ENCODE assay signal across 9 mouse cellular contexts in genomic region chr13:117311446-117312225, GRCm38 (mm10).
A peak's percentile ranks its signal among the peaks of the same experiment; 100 is the strongest.
DNase-seq lines count a peak whose midpoint lies in the region; ATAC-seq and TF ChIP-seq lines count a peak whose summit lies in the region.
"Had no signal": no experiment of that assay in that cellular context is flagged by ENCODE, and none has a peak within 500 bp of the region (broad histone marks: within the 10 kb centered on the region; RNA-seq: fewer than 3 reads in every experiment).

No protein-coding gene starts in this region.

- no peaks in the 10 kb centered on the region for H3K27me3 ChIP-seq in forebrain, embryonic 15.5 days
- H3K27me3 ChIP-seq in lung, embryonic 15.5 days: no peaks in the 10 kb centered on the region
- H3K27me3 ChIP-seq: liver, embryonic 15.5 days had no signal

- ATAC-seq in cerebellum, adult (ENCODE audit: insufficient number of reproducible peaks, low FRiP score, low TSS enrichment): peak; percentile 94
- ATAC-seq in forebrain, embryonic 15.5 days (replicated peaks): peak; percentile 84
- peak; percentile 52; the same call in 1 of the 2 replicates for ATAC-seq in lung, embryonic 15.5 days (ENCODE audit: borderline replicate concordance, extremely low read depth, low FRiP score, low TSS enrichment)

- H3K27ac ChIP-seq in forebrain, embryonic 15.5 days (replicated peaks): no peak overlapping the region
- H3K27ac ChIP-seq in layer of hippocampus, adult 2 months: no peak overlapping the region
- no peak overlapping the region for H3K27ac ChIP-seq in lung, embryonic 15.5 days
- H3K27ac ChIP-seq: liver, embryonic 15.5 days had no signal

- WGBS in forebrain, embryonic 15.5 days: 30% methylated on average over 24 of the region's 24 CpGs
- 25% methylated on average over 24 of the region's 24 CpGs for WGBS in lung, embryonic 15.5 days

- peak; percentile 74 for DNase-seq in ES-CJ7 (ENCODE audit: low read depth, low spot score)
- peak; percentile 82 for DNase-seq in heart, postnatal 4 days
- peak; percentile 78 to 90 for DNase-seq in layer of hippocampus, adult 2 months (ENCODE audit: low spot score in 2 of 2)
- peak; percentile 48 for DNase-seq in ovary, postnatal 10 days (ENCODE audit: low spot score)
- peak; percentile 81 for DNase-seq in thymus, postnatal 0 days (ENCODE audit: low spot score)

- no peaks in the 10 kb centered on the region for H3K36me3 ChIP-seq in forebrain, embryonic 15.5 days
- no peaks in the 10 kb centered on the region for H3K36me3 ChIP-seq in lung, embryonic 15.5 days
- H3K36me3 ChIP-seq: liver, embryonic 15.5 days had no signal

- H3K9me3 ChIP-seq in forebrain, embryonic 15.5 days: no peaks in the 10 kb centered on the region
- H3K9me3 ChIP-seq in lung, embryonic 15.5 days: no peaks in the 10 kb centered on the region
- H3K9me3 ChIP-seq: liver, embryonic 15.5 days had no signal

- peak; percentile 96 for TF ChIP-seq CTCF in layer of hippocampus, adult 2 months (conservative IDR thresholded peaks at IDR 0.05)

- H3K4me1 ChIP-seq in forebrain, embryonic 15.5 days: no peaks in the 10 kb centered on the region
- H3K4me1 ChIP-seq in lung, embryonic 15.5 days: no peaks in the 10 kb centered on the region
- H3K4me1 ChIP-seq: liver, embryonic 15.5 days had no signal

- no peak overlapping the region for H3K4me3 ChIP-seq in forebrain, embryonic 15.5 days
- H3K4me3 ChIP-seq in layer of hippocampus, adult 2 months: no peak overlapping the region
- H3K4me3 ChIP-seq in lung, embryonic 15.5 days: no peak overlapping the region
- H3K4me3 ChIP-seq: liver, embryonic 15.5 days had no signal

- H3K4me2 ChIP-seq in forebrain, embryonic 15.5 days (replicated peaks): peak overlapping the region; percentile 23; the same call in 1 of the 2 replicates
- H3K4me2 ChIP-seq in lung, embryonic 15.5 days: no peak overlapping the region
- H3K4me2 ChIP-seq: liver, embryonic 15.5 days had no signal

- H3K9ac ChIP-seq in forebrain, embryonic 15.5 days (replicated peaks): no peak overlapping the region
- no peak overlapping the region for H3K9ac ChIP-seq in lung, embryonic 15.5 days
- H3K9ac ChIP-seq: liver, embryonic 15.5 days had no signal
